Mouse (Mus musculus): ENCODE results near the gene Syne1.

- no peak for TF ChIP-seq CHD2 (IDR thresholded peaks at IDR 0.05; ENCODE audit: low read depth, low read length)
- TF ChIP-seq ZNF384 (IDR thresholded peaks at IDR 0.05; ENCODE audit: low read depth, low read length), result no peak
Observed at GRCm38 (mm10) chr10:5443020-5443419, 108.3 kb downstream of the Syne1 start.
